ENCODE assay signal across 17 mouse cellular contexts in genomic region chr7:127077692-127078091, GRCm38 (mm10). TPM values are rescaled to one million over a fixed set of nuclear protein-coding genes. Genes with fewer than 3 reads are reported as not detected.
DNase-seq lines count a peak whose midpoint lies in the region; ATAC-seq and TF ChIP-seq lines count a peak whose summit lies in the region.
"Had no signal": no experiment of that assay in that cellular context is flagged by ENCODE, and none has a peak within 500 bp of the region (broad histone marks: within the 10 kb centered on the region; RNA-seq: fewer than 3 reads in every experiment).

No protein-coding gene starts in this region.

- no peaks in the 10 kb centered on the region for H3K9me3 ChIP-seq in lung, postnatal 0 days (ENCODE audit: low read length)
- H3K9me3 ChIP-seq in ES-Bruce4 (replicated peaks; ENCODE audit: control insufficient read depth, insufficient read depth, low read length, poor library complexity, severe bottlenecking), result no peaks in the 10 kb centered on the region
- H3K9me3 ChIP-seq: forebrain, embryonic 13.5 days had no signal

- no peak overlapping the region for H3K4me3 ChIP-seq in lung, postnatal 0 days (ENCODE audit: low read depth, low read length)
- no peak overlapping the region for H3K4me3 ChIP-seq in ES-Bruce4 (ENCODE audit: low read depth, low read length)
- H3K4me3 ChIP-seq: forebrain, embryonic 13.5 days; myocyte had no signal

- ATAC-seq in lung, postnatal 0 days, result no peak
- ATAC-seq in common myeloid progenitor, adult 5-6 weeks (replicated peaks; ENCODE audit: low read depth, poor library complexity, severe bottlenecking), result 0 out of 2 replicates have a peak, but pooled peaks have one; percentile 27
- no peak for ATAC-seq in inflammation-experienced regulatory T-cells, adult 6 months
- ATAC-seq: forebrain, embryonic 13.5 days; hindbrain, postnatal 0 days had no signal

- WGBS in lung, postnatal 0 days, result 84% methylated on average over 3 of the region's 3 CpGs

- DNase-seq in lung, postnatal 0 days (ENCODE audit: low spot score), result no peak
- no peak for DNase-seq in lung, postnatal 4 days
- DNase-seq in thymus, postnatal 25 days, result peak; percentile 53
- no peak for DNase-seq in left cerebral cortex, adult 11 months (ENCODE audit: low spot score)
- DNase-seq: cerebellum, postnatal 36 days; heart, adult 11 months; heart, postnatal 10 days; kidney, postnatal 25 days; liver had no signal

- no peak overlapping the region for H3K4me2 ChIP-seq in lung, postnatal 0 days (replicated peaks; ENCODE audit: low read depth, low read length)
- H3K4me2 ChIP-seq: forebrain, embryonic 13.5 days had no signal

- TF ChIP-seq EP300 in lung, postnatal 0 days (IDR thresholded peaks at IDR 0.05), result no peak
- TF ChIP-seq EP300 in ES-Bruce4 (IDR thresholded peaks at IDR 0.05; ENCODE audit: insufficient read depth, low read depth, low read length), result no peak

- H3K4me1 ChIP-seq in lung, postnatal 0 days (ENCODE audit: insufficient read depth, low read depth, low read length), result no peaks in the 10 kb centered on the region
- H3K4me1 ChIP-seq in ES-Bruce4 (ENCODE audit: control insufficient read depth, insufficient read depth, low read length), result no peaks in the 10 kb centered on the region
- H3K4me1 ChIP-seq: forebrain, embryonic 13.5 days had no signal

- H3K9ac ChIP-seq in lung, postnatal 0 days (replicated peaks; ENCODE audit: low read depth), result no peak overlapping the region
- H3K9ac ChIP-seq in ES-Bruce4 (ENCODE audit: low read depth, poor library complexity, severe bottlenecking), result no peak overlapping the region
- H3K9ac ChIP-seq: forebrain, embryonic 13.5 days had no signal

- TF ChIP-seq POLR2A in ES-Bruce4 (IDR thresholded peaks at IDR 0.05; ENCODE audit: insufficient read depth, low read length), result no peak

- H3K27ac ChIP-seq in lung, postnatal 0 days (ENCODE audit: low read length), result no peak overlapping the region
- H3K27ac ChIP-seq in ES-Bruce4 (ENCODE audit: insufficient read depth, low read length), result no peak overlapping the region
- H3K27ac ChIP-seq: forebrain, embryonic 13.5 days; hindbrain, postnatal 0 days had no signal

- TF ChIP-seq CTCF in lung, postnatal 0 days (IDR thresholded peaks at IDR 0.05), result peak; percentile 20; the same call in 1 of the 2 replicates
- peak; percentile 27 for TF ChIP-seq CTCF in ES-Bruce4 (IDR thresholded peaks at IDR 0.05; ENCODE audit: low read depth, low read length)

- H3K36me3 ChIP-seq in lung, postnatal 0 days (ENCODE audit: insufficient read depth, low read length), result no peaks in the 10 kb centered on the region
- no peaks in the 10 kb centered on the region for H3K36me3 ChIP-seq in ES-Bruce4 (ENCODE audit: control insufficient read depth, insufficient read depth, low read length, poor library complexity, severe bottlenecking)

- no peaks in the 10 kb centered on the region for H3K27me3 ChIP-seq in lung, postnatal 0 days (replicated peaks; ENCODE audit: insufficient read depth, low read length)
- H3K27me3 ChIP-seq in ES-Bruce4 (ENCODE audit: control insufficient read depth, insufficient read depth, low read length, poor library complexity, severe bottlenecking), result no peaks in the 10 kb centered on the region
- H3K27me3 ChIP-seq: forebrain, embryonic 13.5 days had no signal

RNA-seq across cellular contexts. Expression of gene Zg16, which starts 9.4 kb away (rescaled TPM):
- polyA plus RNA-seq in lung, postnatal 0 days (2015; fragmentation: Nextera tagmentation; extraction: Ambion mirVana), result 0.20 and 0.30 TPM in 2 replicates
- polyA plus RNA-seq in ES-Bruce4 (2011; ENCODE audit: insufficient read depth, insufficient read length, low read depth, missing spikeins), result not detected in 2 replicates
- 22.6 and 31.2 TPM in 2 replicates for total RNA-seq in common myeloid progenitor, adult 5-6 weeks (2017)
- polyA plus RNA-seq in inflammation-experienced regulatory T-cells, adult 6 months (2017; shearing (Covaris generic)), result 1 to 10 TPM in 1 of 3 experiments, not detected in 2; 1.6 TPM
- total RNA-seq: heart, postnatal 10 days; hindbrain, postnatal 0 days; left cerebral cortex, adult 18-20 months had no signal
- polyA plus RNA-seq: embryonic facial prominence, embryonic 14.5 days; forebrain, embryonic 13.5 days; hindbrain, postnatal 0 days; myocyte had no signal

RNA-seq across cellular contexts. Expression of gene AI467606, which starts 13.5 kb away (rescaled TPM):
- polyA plus RNA-seq in lung, postnatal 0 days (2015; fragmentation: Nextera tagmentation; extraction: Ambion mirVana), result 14.6 and 16.0 TPM in 2 replicates
- 1.6 TPM in 2 replicates for polyA plus RNA-seq in ES-Bruce4 (2011; ENCODE audit: insufficient read depth, insufficient read length, low read depth, missing spikeins)
- total RNA-seq in common myeloid progenitor, adult 5-6 weeks (2017), result 17.2 and 24.1 TPM in 2 replicates
- polyA plus RNA-seq in inflammation-experienced regulatory T-cells, adult 6 months (2017; shearing (Covaris generic)), result 100 to 1,000 TPM; 248 to 287 (median 263) TPM

RNA-seq across cellular contexts. Expression of gene Kif22, which starts 35.4 kb away (rescaled TPM):
- polyA plus RNA-seq in lung, postnatal 0 days (2015; fragmentation: Nextera tagmentation; extraction: Ambion mirVana), result 7.0 and 9.2 TPM in 2 replicates
- polyA plus RNA-seq in ES-Bruce4 (2011; ENCODE audit: insufficient read depth, insufficient read length, low read depth, missing spikeins), result 106 and 109 TPM in 2 replicates
- total RNA-seq in common myeloid progenitor, adult 5-6 weeks (2017), result 81.6 and 90.9 TPM in 2 replicates
- 10 to 100 TPM; 11.7 to 94.2 (median 13.8) TPM for polyA plus RNA-seq in inflammation-experienced regulatory T-cells, adult 6 months (2017; shearing (Covaris generic))

RNA-seq across cellular contexts. Expression of gene Qprt, which starts 44.3 kb away (rescaled TPM):
- 0.14 and 0.21 TPM in 2 replicates for polyA plus RNA-seq in lung, postnatal 0 days (2015; fragmentation: Nextera tagmentation; extraction: Ambion mirVana)
- 8.6 and 9.3 TPM in 2 replicates for polyA plus RNA-seq in ES-Bruce4 (2011; ENCODE audit: insufficient read depth, insufficient read length, low read depth, missing spikeins)
- 0.10 and 1.8 TPM in 2 replicates for total RNA-seq in common myeloid progenitor, adult 5-6 weeks (2017)
- polyA plus RNA-seq in inflammation-experienced regulatory T-cells, adult 6 months (2017; shearing (Covaris generic)), result 10 to 100 TPM in 2 of 3 experiments, 1 to 10 TPM in 1; 7.8 to 15.5 (median 15.0) TPM

RNA-seq across cellular contexts. Expression of gene Maz, which starts 50.9 kb away (rescaled TPM):
- 36.1 and 37.0 TPM in 2 replicates for polyA plus RNA-seq in lung, postnatal 0 days (2015; fragmentation: Nextera tagmentation; extraction: Ambion mirVana)
- polyA plus RNA-seq in ES-Bruce4 (2011; ENCODE audit: insufficient read depth, insufficient read length, low read depth, missing spikeins), result 117 and 123 TPM in 2 replicates
- total RNA-seq in common myeloid progenitor, adult 5-6 weeks (2017), result 59.0 and 67.8 TPM in 2 replicates
- polyA plus RNA-seq in inflammation-experienced regulatory T-cells, adult 6 months (2017; shearing (Covaris generic)), result 10 to 100 TPM; 18.6 to 22.4 (median 21.4) TPM

Comparison
In these comparisons a context has a peak if more than half of its experiments do, and no peak if none do; other contexts are left out.
1. RNA of gene AI467606, which starts 13.5 kb away (polyA plus RNA-seq): 248 to 287 TPM in inflammation-experienced regulatory T-cells, adult 6 months; 14.6 to 16.0 TPM in lung, postnatal 0 days and 1.6 TPM in ES-Bruce4; every median in the first group is over 10 times any median in the second.